Mouse (Mus musculus) urinary bladder, postnatal 4 days (tissue): ENCODE measurements around the gene Gm21915.
A peak's percentile ranks its signal among the peaks of the same experiment; 100 is the strongest.

Experiments
- DNase-seq, 2 experiments: peaks; one replicate each; pipeline ENCODE4 v3.0.0; 2021 to 2022; ENCODE audit warnings: low spot score in 2 of 2

The Gm21915 gene

GRCm38 (mm10) chr9:40717182-40717874, 46.9 kb downstream of the Gm21915 start:
- DNase-seq = peak in 1 of 2 experiments; percentile 65

- DNase-seq = no peak
Measured at GRCm38 (mm10) chr9:40717875-40718185, 47.4 kb downstream of the Gm21915 start.
